Mouse (Mus musculus) CH12F3 (cell line): ENCODE measurements around the gene Dnajb3.

Source experiments
- in situ Hi-C: fragments of 300-500 bp; cut with MboI; formaldehyde crosslinking; loops from 2 replicates; pipeline ENCODE4 v1.14.3; 2020; ENCODE audit warnings: low sequenced_read_pairs

Gene Dnajb3

GRCm38 (mm10) chr1:88205294-88205922 lies at the start of gene Dnajb3:
Gene Dnajb3, minus strand, starts transcription at chr1:88205782.
- in situ Hi-C loops: no loop called here

DNA sequence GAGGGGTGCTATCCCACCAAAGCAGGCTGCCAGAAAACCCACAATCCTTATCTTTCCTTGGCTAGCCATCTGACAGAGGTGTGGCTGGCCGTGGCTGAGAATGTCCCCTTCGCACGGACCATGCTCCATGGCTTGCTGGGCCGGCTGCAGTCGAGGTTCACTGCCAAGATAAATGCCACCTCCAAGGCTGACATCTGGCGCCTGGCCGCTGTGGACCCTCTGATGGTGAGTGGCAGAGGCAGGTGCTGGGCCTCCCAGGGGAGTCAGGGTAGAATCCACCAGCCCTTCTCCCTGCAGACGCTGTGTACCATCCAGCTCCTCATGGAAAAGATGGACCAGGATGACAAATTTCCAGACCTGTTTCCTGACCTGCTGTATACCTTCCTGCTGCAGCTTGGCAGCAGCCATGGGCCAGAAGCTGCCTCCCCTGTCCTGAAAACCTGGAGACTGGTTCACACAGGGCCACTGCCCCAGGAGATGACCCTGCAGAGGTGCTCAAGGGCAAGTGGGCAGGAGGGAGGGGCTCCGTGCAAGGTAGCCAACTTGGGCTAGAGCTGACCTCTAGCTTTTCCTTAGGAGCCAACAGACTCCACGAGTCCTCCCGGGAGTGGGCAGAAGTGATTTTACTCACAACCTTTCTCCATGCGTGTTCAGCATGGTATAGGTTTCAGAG lies 49.3 kb upstream of the Dnajb3 start:
- in situ Hi-C loops: no loop called here

DNA sequence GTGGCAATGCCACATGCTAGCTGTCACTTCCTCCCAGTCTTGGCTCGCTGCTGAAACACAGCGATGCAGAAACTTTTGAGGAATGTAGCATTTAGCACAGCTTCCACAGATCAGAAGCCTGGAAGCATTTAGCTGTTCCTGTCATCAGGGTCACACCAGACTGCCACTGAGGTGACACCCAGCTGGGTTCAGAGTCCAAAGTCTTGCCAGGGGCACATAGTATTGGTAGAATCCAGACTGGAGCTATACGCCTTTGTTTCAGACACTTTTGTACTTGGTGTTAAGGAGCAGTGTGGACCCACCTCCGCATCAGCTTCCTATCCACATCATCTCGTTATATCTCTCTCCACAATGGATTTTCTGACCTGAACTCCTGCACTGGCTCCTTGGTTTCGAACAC lies 48.0 kb upstream of the Dnajb3 start:
- in situ Hi-C loops: no loop called here

DNA sequence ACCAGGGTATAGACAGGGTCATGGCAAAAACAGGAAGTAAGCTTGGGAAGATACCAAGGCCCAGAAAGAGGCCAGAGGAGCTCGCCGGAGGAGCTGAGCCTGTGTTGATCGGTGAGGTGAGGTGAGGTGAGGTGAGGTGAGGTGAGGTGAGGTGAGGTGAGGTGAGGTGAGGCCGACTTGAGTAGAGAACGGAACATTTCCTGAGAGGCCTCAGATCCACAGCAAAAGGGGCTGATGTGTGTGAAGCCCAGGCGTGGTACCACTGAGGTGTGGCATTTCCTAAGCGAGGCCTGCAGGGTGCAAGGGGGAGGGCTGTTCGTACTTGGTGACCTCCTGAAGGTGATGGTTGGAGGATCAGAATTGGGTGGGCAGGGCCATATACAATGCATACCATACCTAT lies 47.5 kb upstream of the Dnajb3 start:
- in situ Hi-C loops: no loop called here

GRCm38 (mm10) chr1:88250023-88250422 lies 44.4 kb upstream of the Dnajb3 start:
- in situ Hi-C loops: no loop called here

- in situ Hi-C loops: no loop called here
Measured at GRCm38 (mm10) chr1:88249596-88249995, 44.0 kb upstream of the Dnajb3 start.

- in situ Hi-C loops: no loop called here
Measured at GRCm38 (mm10) chr1:88248658-88249057, 43.1 kb upstream of the Dnajb3 start.

DNA sequence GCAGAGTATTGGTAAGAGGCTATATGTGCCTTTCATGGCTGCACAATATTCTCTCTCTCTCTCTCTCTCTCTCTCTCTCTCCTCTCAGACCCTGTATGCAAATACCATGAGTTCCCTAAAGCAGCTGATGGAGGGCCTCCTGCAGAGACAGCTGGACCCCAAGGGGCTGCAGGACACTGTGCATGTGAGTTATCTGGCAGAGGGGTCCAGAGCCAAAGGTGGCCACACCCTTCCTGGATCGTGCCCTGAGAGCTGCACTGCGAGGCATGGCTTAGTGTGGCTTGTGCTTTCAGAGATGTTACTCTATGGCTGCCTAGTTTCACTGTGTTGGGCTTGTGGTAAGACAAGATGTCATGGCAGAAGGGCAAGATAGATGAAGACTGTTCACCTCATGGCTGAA lies 42.1 kb upstream of the Dnajb3 start:
- in situ Hi-C loops: no loop called here

DNA sequence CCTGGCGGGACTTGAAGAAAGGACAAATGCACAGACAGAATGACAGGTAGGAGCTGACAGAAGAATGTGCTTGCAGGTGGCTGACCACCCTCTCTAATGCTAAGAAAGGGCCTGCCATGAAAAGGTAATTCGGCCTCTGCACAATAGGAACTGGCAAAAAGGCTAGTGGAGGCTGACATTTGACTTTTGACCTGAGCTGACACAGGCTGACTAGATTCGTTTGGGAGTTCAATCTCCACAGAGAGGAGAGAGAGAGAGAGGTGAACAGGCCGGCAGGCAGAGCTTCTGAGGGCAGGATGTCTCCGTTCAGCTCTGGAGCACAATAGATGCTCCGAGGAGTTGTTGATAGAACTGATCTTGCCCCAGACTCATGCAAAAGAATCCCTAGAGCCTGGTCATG lies 40.8 kb upstream of the Dnajb3 start:
- in situ Hi-C loops: no loop called here

DNA sequence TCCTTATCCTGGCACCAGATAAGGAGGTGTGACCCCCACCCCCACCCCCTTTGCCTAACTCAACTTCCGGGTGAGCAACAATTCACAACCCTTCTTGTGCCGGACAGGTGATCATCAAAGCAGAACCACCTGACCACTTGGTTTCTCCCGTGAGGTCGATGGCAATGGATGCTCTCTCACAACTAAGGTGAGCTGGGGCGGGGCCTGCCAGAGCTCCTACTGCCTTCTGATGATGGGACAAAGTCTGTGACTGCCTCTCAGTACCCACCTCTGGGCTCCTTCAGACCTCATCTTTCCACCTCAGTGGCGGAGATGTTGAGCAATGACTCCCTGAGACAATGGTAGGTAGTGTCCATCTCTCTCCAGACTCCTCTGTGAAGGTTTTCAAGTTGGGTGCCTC lies 40.3 kb upstream of the Dnajb3 start:
- in situ Hi-C loops: no loop called here

DNA sequence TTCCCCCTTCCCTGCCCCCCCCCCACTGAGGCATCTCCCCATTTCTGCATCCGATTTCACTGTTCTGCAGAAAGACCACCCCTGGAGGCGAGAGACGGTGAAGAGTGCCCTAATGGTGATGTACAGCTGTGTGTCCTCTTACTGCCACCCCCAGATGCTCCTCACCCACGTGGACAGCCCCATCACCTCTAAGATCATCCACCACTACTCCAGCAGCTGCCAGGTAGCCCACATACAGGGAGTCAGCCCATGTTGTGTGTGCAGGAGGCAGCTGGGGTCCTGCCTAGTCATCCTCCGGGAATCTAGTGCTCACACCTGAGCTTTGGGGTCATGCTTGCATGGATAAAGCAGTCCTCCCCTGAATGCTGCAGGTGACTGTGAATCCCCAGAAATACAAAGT lies 38.3 kb upstream of the Dnajb3 start:
- in situ Hi-C loops: no loop called here

DNA sequence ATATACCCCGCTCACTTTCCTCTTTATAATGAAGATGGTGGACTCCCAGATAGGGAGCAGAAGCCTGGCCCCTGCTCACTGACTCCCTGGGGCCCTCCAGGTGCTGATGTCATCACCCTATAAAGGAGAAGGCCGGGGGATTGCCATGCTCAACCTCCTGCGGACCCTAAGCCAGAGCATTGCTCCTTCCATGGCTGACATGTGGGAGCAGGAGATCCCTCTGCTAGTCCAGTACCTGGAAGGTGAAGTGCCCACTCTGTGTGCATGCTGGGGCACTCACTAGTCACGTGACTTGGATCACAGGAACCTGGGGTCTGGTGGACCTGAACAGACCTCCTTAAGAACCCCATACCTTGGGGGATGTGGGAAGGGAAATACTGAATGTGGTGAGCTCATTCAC lies 35.0 kb upstream of the Dnajb3 start:
- in situ Hi-C loops: no loop called here

GRCm38 (mm10) chr1:88240072-88240471 lies 34.5 kb upstream of the Dnajb3 start:
- in situ Hi-C loops: no loop called here

- in situ Hi-C loops: no loop called here
Measured at GRCm38 (mm10) chr1:88238771-88239170, 33.2 kb upstream of the Dnajb3 start.

DNA sequence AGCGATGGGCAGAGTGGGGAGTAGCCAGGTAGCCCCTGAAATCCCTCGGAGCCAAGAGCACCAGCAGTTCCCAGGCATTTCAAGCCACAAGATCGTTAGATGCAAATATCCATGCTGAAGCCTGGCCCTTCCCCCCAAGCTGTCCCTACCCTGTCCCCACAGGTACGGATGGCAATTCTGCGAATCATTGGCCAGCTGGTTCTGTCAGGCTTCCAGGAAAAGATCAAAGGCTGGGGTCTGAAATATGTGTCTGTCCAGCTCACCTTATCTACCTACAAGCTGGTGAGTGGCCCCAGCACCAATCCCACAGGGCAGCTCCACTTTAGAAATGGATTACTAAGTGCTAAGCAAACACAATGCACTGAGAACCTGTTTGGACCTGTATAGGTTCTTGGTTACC lies 31.7 kb upstream of the Dnajb3 start:
- in situ Hi-C loops: no loop called here

GRCm38 (mm10) chr1:88235894-88236415 lies 30.4 kb upstream of the Dnajb3 start:
- in situ Hi-C loops: no loop called here

GRCm38 (mm10) chr1:88235046-88235893 lies 29.7 kb upstream of the Dnajb3 start:
- in situ Hi-C loops: no loop called here

DNA sequence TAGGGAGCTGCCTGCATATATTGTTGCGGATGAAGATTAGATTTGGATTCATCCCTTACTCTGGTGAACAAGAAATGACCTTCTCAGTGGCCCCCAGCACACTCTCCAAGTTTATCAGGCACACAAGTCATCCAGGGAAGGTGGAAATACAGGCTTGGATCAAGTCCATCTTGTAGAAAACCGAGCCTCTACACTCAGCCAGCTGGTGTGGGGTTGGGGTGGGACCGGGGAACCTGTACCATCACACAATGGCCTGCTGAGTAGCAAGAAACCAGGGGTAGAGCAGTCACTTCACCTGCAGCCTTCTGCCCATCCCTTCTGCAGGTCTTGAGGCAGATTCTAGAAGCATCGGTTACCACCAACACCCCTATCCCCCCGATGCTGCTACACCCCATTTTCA lies 29.1 kb upstream of the Dnajb3 start:
- in situ Hi-C loops: no loop called here

- in situ Hi-C loops: no loop called here
Measured at GRCm38 (mm10) chr1:88234248-88234610, 28.6 kb upstream of the Dnajb3 start.

DNA sequence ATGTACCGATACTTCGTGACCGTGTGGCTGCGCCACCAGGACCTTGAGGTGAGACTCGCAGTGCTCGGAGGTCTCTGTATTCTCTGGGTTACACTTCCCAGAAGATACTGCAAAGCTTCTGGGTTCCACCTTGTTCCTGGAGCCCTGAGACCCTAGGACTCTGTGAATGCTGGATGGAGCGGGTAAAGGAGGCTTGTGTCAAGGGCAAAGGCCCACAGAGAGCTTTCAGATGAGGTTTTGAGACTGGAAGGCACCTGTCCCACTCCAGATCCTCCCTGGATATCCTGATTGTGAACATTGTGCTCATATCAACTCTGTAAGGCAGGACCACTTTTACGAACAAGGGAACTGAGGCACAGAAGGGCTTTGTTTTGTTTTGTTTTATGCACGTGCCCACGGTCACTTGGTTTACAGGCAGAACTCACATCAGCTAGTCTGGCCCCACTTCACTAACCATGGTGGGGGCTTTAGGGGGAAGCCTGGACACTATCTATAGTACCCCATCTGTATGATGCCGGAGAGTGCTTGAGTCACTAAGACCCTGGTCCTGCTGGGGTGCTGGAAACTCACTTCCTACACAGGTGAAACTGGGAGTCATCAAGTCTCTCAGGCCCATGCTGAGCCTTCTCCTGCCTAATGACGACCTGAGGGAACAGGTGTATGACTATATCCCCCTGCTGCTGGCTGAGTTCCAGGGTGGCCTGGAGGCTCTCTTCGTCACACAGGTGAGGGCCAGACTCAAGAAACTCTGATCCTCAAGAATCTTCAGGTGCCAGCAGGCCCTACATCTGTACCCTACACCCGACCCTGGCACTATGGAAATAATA lies 28.1 kb upstream of the Dnajb3 start:
- in situ Hi-C loops: no loop called here
